Mouse (Mus musculus): ENCODE data around the gene Nrde2. TPM values are rescaled to one million over a fixed set of nuclear protein-coding genes. Genes with fewer than 3 reads are reported as not detected.

Gene Nrde2
- polyA plus RNA-seq, 1 experiment from 2014 or later = 20.1 TPM

DNA sequence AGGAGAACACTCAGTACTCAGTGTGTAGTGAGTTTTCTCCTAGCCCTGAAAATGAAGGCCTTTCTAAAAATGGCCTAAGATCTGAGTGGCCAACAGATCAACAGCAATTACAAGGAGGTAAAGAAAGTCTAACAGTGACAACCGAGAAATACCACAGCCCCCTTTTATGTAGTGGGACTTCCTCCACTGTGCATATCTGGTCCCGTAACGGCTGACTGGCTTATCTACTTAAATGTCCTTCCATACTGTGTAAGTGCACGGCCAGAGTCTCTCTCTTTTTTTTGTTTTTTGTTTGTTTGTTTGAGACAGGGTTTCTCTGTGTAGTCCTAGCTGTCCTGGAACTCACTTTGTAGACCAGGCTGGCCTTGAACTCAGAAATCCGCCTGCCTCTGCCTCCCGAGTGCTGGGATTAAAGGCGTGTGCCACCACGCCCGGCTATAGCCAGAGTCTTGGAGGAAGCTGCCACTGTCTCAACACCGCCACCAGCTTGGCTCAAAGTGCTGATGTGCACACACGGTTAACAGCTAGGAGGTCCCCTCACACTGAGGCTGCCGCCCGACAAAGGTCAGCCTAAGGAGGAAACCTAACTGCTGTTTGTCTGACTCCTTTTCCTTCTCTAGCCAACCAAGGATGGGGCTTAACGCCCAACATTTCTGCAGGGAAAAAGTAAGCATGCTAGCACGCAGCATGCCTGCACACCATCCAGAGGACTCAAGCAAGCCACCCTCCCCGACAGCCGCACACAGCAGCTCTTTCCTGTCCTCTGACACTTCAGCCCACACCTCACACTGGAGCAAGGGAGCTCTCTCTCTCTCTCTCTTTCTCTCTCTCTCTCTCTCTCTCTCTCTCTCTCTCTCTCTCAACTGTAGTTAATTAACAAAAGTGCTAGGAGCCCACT lies 32.2 kb downstream of the Nrde2 start:
- no peaks in the 10 kb centered on the region for H3K9me3 ChIP-seq (ENCODE audit: control insufficient read depth, low read length)
- H3K36me3 ChIP-seq (ENCODE audit: control insufficient read depth, insufficient read depth, low read length) = peaks cover 77% of the 10 kb centered on the region
- H3K4me3 ChIP-seq (ENCODE audit: low read length) = no peak overlapping the region
- no peak for ATAC-seq (ENCODE audit: low FRiP score, low TSS enrichment)
- peaks cover 23% of the 10 kb centered on the region; the same call in 1 of the 2 replicates for H3K4me1 ChIP-seq (ENCODE audit: control insufficient read depth, insufficient read depth, low read length)
- WGBS = 64% methylated on average over 16 of the region's 17 CpGs
- no peak overlapping the region for H3K9ac ChIP-seq (ENCODE audit: low read depth, low read length)
- peak overlapping the region; percentile 24; the same call in 1 of the 2 replicates for H3K27ac ChIP-seq (ENCODE audit: low read depth, low read length)
- no peak overlapping the region for H3K4me2 ChIP-seq (replicated peaks; ENCODE audit: low read depth, low read length)
- H3K27me3 ChIP-seq (ENCODE audit: control insufficient read depth, insufficient read depth, low read length) = no peaks in the 10 kb centered on the region

DNA sequence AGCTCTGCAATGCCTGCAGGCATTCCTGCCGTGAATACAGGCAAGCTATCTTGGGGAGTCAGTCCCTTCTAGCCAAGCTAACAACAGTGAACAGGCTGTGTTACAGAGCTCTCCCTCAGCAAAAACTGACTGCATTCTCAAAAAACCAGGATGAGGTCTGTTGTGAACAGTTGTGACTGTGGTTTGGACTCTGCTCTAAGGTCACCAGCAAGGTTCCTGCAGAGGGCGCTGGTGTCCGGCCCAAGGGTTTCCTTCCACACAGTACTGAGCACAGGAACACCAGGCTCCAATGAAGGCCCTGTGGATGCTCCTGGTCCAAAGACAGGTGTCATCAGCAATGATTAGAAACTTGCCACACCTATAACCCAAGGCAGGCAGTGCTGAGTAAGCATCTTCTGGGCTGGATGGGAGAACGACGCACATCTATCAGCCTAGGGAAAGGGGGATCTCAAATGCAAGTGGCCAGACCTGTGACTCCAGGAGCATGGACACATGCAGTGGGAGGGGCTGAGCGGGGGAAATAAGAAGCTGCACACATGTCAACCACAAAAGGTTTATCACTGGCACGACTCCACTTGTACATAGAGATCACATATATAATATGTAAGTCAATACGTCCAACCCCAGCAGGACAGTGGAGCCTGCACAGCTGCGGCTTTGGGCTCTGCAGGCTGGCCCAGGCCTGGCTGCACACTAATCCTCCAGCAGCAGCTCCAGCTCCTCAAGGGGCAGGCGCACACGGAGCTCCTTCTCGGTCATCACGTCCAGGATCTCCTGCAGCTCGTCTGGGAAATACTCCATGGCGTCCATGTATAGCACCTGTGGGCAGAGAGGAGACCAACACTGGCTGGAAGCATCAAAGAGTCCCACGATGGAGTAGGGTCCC lies 34.3 kb downstream of the Nrde2 start:
- Histone ChIP-seq H3K4me2 (replicated peaks; ENCODE audit: low read depth, low read length) (no peak overlapping the region), H3K27ac (ENCODE audit: low read depth, low read length) (no peak overlapping the region), H3K36me3 (ENCODE audit: control insufficient read depth, insufficient read depth, low read length) (peaks cover 80% of the 10 kb centered on the region), H3K27me3 (ENCODE audit: control insufficient read depth, insufficient read depth, low read length) (no peaks in the 10 kb centered on the region), H3K9me3 (ENCODE audit: control insufficient read depth, low read length) (no peaks in the 10 kb centered on the region), H3K4me3 (ENCODE audit: low read length) (no peak overlapping the region), H3K9ac (ENCODE audit: low read depth, low read length) (no peak overlapping the region), H3K4me1 (ENCODE audit: control insufficient read depth, insufficient read depth, low read length) (peaks cover 23% of the 10 kb centered on the region; the same call in 1 of the 2 replicates)
- 83% methylated on average over 16 of the region's 16 CpGs for WGBS
- ATAC-seq (ENCODE audit: low FRiP score, low TSS enrichment) = 0 out of 2 replicates have a peak, but pooled peaks have one; percentile 4

- Histone ChIP-seq H3K9ac (ENCODE audit: low read depth, low read length) (no peak overlapping the region), H3K9me3 (ENCODE audit: control insufficient read depth, low read length) (no peaks in the 10 kb centered on the region), H3K27ac (ENCODE audit: low read depth, low read length) (no peak overlapping the region), H3K36me3 (ENCODE audit: control insufficient read depth, insufficient read depth, low read length) (peaks cover 82% of the 10 kb centered on the region), H3K27me3 (ENCODE audit: control insufficient read depth, insufficient read depth, low read length) (no peaks in the 10 kb centered on the region), H3K4me1 (ENCODE audit: control insufficient read depth, insufficient read depth, low read length) (peaks cover 9% of the 10 kb centered on the region; the same call in 1 of the 2 replicates), H3K4me2 (replicated peaks; ENCODE audit: low read depth, low read length) (no peak overlapping the region), H3K4me3 (ENCODE audit: low read length) (no peak overlapping the region)
- 90% methylated on average over 9 of the region's 9 CpGs for WGBS
- no peak for ATAC-seq (ENCODE audit: low FRiP score, low TSS enrichment)
Measured at GRCm38 (mm10) chr12:100123476-100123875, 36.0 kb downstream of the Nrde2 start.

DNA sequence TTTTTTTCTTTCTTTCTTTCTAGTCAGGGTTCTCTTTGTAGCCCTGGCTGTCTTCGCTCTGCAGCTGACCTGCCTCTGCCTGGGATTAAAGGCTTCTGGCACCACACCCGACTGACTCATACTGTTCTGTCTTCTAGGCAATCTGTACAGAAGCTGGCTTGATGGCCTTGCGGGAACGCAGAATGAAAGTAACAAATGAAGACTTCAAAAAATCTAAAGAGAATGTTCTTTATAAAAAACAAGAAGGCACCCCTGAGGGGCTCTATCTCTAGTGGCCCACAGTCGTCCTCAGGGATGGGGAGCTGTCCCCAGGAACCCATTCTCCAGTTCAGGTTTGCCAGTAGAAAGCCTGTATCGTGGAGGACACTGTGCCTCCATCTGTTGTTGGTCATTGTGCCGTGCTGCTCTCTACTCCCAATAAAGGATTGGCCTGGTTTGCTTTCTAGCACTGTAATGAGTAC lies 36.5 kb downstream of the Nrde2 start:
- Histone ChIP-seq H3K9ac (ENCODE audit: low read depth, low read length) (no peak overlapping the region), H3K4me1 (ENCODE audit: control insufficient read depth, insufficient read depth, low read length) (0 out of 2 replicates have a peak, but pooled peaks cover 4% of the 10 kb centered on the region), H3K27me3 (ENCODE audit: control insufficient read depth, insufficient read depth, low read length) (no peaks in the 10 kb centered on the region), H3K36me3 (ENCODE audit: control insufficient read depth, insufficient read depth, low read length) (peaks cover 84% of the 10 kb centered on the region), H3K9me3 (ENCODE audit: control insufficient read depth, low read length) (no peaks in the 10 kb centered on the region), H3K4me3 (ENCODE audit: low read length) (no peak overlapping the region), H3K27ac (ENCODE audit: low read depth, low read length) (no peak overlapping the region), H3K4me2 (replicated peaks; ENCODE audit: low read depth, low read length) (no peak overlapping the region)
- 90% methylated on average over 7 of the region's 7 CpGs for WGBS
- ATAC-seq (ENCODE audit: low FRiP score, low TSS enrichment) = no peak

DNA sequence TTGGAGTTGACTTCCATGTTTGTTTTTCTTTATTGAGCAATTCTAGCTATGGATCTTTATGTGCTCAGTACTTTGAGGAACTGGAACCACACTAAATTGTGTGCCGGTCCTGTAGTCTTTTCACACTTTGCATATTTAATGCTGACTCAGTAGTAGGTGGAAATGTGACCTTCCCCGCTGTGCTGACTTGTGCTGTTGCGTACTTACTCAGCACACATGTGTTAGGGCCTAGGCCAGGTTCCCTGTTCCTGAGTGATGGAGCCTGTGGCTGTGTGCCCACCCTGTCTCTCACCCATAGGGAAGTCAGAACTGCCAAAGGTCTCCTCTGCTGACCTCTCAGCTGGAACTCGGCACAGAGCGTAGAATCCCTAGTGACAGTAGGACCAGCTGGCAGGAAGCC lies 43.5 kb downstream of the Nrde2 start:
- Histone ChIP-seq H3K27me3 (ENCODE audit: control insufficient read depth, insufficient read depth, low read length) (no peaks in the 10 kb centered on the region), H3K36me3 (ENCODE audit: control insufficient read depth, insufficient read depth, low read length) (peaks cover 91% of the 10 kb centered on the region), H3K9ac (ENCODE audit: low read depth, low read length) (no peak overlapping the region), H3K27ac (ENCODE audit: low read depth, low read length) (no peak overlapping the region), H3K4me1 (ENCODE audit: control insufficient read depth, insufficient read depth, low read length) (peaks cover 6% of the 10 kb centered on the region; the same call in 1 of the 2 replicates), H3K4me2 (replicated peaks; ENCODE audit: low read depth, low read length) (no peak overlapping the region), H3K4me3 (ENCODE audit: low read length) (no peak overlapping the region), H3K9me3 (ENCODE audit: control insufficient read depth, low read length) (no peaks in the 10 kb centered on the region)
- no peak for ATAC-seq (ENCODE audit: low FRiP score, low TSS enrichment)
- 93% methylated on average over 5 of the region's 5 CpGs for WGBS

- ATAC-seq (ENCODE audit: low FRiP score, low TSS enrichment) = peak; percentile 84
- H3K4me3 ChIP-seq (ENCODE audit: low read length) = peak within 1 kb of the TSS; percentile 82
- H3K36me3 ChIP-seq (ENCODE audit: control insufficient read depth, insufficient read depth, low read length) = peaks cover 32% of the 10 kb centered on the region
- WGBS = under 1% methylated on average over 58 of the region's 58 CpGs
- peak within 1 kb of the TSS; percentile 64 for H3K4me2 ChIP-seq (replicated peaks; ENCODE audit: low read depth, low read length)
- peaks cover 14% of the 10 kb centered on the region; the same call in 1 of the 2 replicates for H3K4me1 ChIP-seq (ENCODE audit: control insufficient read depth, insufficient read depth, low read length)
- H3K9me3 ChIP-seq (ENCODE audit: control insufficient read depth, low read length) = no peaks in the 10 kb centered on the region
- peak within 1 kb of the TSS; percentile 89 for H3K9ac ChIP-seq (ENCODE audit: low read depth, low read length)
- H3K27me3 ChIP-seq (ENCODE audit: control insufficient read depth, insufficient read depth, low read length) = no peaks in the 10 kb centered on the region
- H3K27ac ChIP-seq (ENCODE audit: low read depth, low read length) = peak within 1 kb of the TSS; percentile 88
Measured at GRCm38 (mm10) chr12:100109986-100110696, 49.3 kb downstream of the Nrde2 start, which contains the start of gene Psmc1. TSS of gene Psmc1 (plus strand) at chr12:100110154.

- Histone ChIP-seq H3K4me2 (replicated peaks; ENCODE audit: low read depth, low read length) (no peak overlapping the region), H3K9ac (ENCODE audit: low read depth, low read length) (no peak overlapping the region; the same call in 1 of the 2 replicates), H3K27me3 (ENCODE audit: control insufficient read depth, insufficient read depth, low read length) (no peaks in the 10 kb centered on the region), H3K4me3 (ENCODE audit: low read length) (no peak overlapping the region), H3K9me3 (ENCODE audit: control insufficient read depth, low read length) (no peaks in the 10 kb centered on the region), H3K27ac (ENCODE audit: low read depth, low read length) (no peak overlapping the region), H3K36me3 (ENCODE audit: control insufficient read depth, insufficient read depth, low read length) (peaks cover 11% of the 10 kb centered on the region; the same call in 1 of the 2 replicates), H3K4me1 (ENCODE audit: control insufficient read depth, insufficient read depth, low read length) (peaks cover 14% of the 10 kb centered on the region; the same call in 1 of the 2 replicates)
- WGBS = 45% methylated on average over 4 of the region's 4 CpGs
- no peak for ATAC-seq (ENCODE audit: low FRiP score, low TSS enrichment)
Measured at GRCm38 (mm10) chr12:100107436-100107835, 52.0 kb downstream of the Nrde2 start.

DNA sequence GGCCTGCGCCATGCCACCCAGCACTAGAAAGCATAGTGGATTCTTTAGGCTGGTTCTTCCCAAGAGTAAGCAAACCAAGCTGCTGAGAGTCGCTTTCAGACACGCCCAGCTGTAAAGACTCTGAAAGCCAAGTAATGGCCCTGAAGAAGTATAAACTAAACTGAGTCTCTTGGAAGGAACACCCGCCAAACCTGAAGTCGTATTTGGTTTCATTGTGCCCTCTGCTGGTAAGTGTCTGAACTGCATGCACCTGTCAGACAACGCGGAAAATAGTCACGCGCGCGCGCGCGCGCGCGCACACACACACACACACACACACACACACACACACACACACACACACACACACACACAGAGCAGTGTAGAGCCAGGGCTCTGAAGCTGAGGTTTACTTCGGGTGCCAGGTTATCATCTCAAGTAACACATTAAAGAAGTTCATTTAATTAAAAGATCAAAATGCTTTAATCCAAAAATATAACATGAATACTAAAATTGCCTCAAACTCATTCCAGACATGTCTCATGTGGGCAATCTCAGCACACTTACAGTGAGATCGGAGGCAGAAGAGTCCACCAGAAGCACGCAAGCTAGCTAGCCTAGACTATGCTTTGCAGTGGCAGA lies 53.1 kb downstream of the Nrde2 start:
- Histone ChIP-seq H3K27ac (ENCODE audit: low read depth, low read length) (no peak overlapping the region), H3K27me3 (ENCODE audit: control insufficient read depth, insufficient read depth, low read length) (no peaks in the 10 kb centered on the region), H3K4me1 (ENCODE audit: control insufficient read depth, insufficient read depth, low read length) (peaks cover 12% of the 10 kb centered on the region; the same call in 1 of the 2 replicates), H3K4me3 (ENCODE audit: low read length) (no peak overlapping the region), H3K9ac (ENCODE audit: low read depth, low read length) (no peak overlapping the region), H3K9me3 (ENCODE audit: control insufficient read depth, low read length) (no peaks in the 10 kb centered on the region), H3K36me3 (ENCODE audit: control insufficient read depth, insufficient read depth, low read length) (peaks cover under 1% of the 10 kb centered on the region; the same call in 1 of the 2 replicates), H3K4me2 (replicated peaks; ENCODE audit: low read depth, low read length) (no peak overlapping the region)
- 12% methylated on average over 20 of the region's 20 CpGs for WGBS
- ATAC-seq (ENCODE audit: low FRiP score, low TSS enrichment) = 0 out of 2 replicates have a peak, but pooled peaks have one; percentile 18

Data from kidney, embryonic 14.5 days (tissue).